9 mouse cellular contexts compared by ENCODE assay signal in the genomic region with DNA sequence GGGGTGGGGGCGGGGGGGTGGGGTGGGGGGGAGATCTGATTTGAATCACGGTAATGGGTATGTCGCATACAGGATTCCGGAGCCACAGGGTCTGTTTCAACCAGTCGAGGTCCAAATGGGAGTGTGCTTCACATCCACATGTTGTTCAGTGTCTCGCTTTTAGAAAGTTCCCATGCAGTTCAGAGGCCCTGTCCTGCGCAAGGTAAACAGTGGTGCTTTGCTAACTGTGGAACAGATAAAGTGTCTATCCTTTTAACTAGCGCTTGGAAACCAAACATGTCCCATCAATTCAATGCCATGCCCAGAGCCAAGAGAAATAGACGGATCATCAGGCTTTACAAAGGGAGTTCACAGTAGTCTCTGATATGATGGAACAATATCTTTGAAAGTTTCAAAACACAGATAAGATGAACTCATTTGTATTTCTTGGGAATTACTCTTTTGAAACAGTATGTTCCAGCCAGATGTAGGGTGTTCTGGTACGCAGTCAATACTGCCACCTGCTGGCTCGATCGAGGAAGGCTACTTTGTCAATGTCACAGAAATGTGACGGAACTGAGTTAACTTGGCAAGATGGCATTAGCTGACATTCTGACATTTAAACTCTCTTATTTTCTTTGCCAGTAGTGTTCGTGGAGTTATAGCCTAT.
DNase-seq lines count a peak whose midpoint lies in the region; ATAC-seq and TF ChIP-seq lines count a peak whose summit lies in the region.
"Had no signal": no experiment of that assay in that cellular context is flagged by ENCODE, and none has a peak within 500 bp of the region (broad histone marks: within the 10 kb centered on the region; RNA-seq: fewer than 3 reads in every experiment).

No protein-coding gene starts in this region.

- 29% methylated on average over 14 of the region's 14 CpGs for WGBS in heart, adult 2 months
- WGBS in limb, embryonic 14.5 days = 54% methylated on average over 14 of the region's 14 CpGs
- WGBS in thymus, adult 2 months = 58% methylated on average over 14 of the region's 14 CpGs

- intact Hi-C loops in heart, adult 2 months (cut with DNase I) = loop anchor here (1.0 to 5.0 kb wide), 5 partner anchors 81 to 619 kb away; no protein-coding TSS in a partner anchor

- peak; percentile 87 for TF ChIP-seq EP300 in heart, adult 2 months (IDR thresholded peaks at IDR 0.05; ENCODE audit: insufficient read depth, low read depth, low read length)

- no peak overlapping the region for H3K27ac ChIP-seq in heart, adult 2 months
- no peak overlapping the region for H3K27ac ChIP-seq in limb, embryonic 14.5 days (replicated peaks; ENCODE audit: low read depth, low read length)
- no peak overlapping the region for H3K27ac ChIP-seq in thymus, adult 2 months (ENCODE audit: control insufficient read depth, insufficient read depth, low read length)

- H3K79me2 ChIP-seq in heart, adult 2 months (replicated peaks; ENCODE audit: control insufficient read depth, insufficient read depth, low read length) = no peaks in the 10 kb centered on the region

- no peak overlapping the region for H3K4me3 ChIP-seq in heart, adult 2 months
- no peak overlapping the region for H3K4me3 ChIP-seq in limb, embryonic 14.5 days (replicated peaks; ENCODE audit: low read length)
- no peak overlapping the region for H3K4me3 ChIP-seq in thymus, adult 2 months (ENCODE audit: control insufficient read depth, insufficient read depth, low read length)
- H3K4me3 ChIP-seq: erythroblast, embryonic 14.5 days had no signal

- no peaks in the 10 kb centered on the region for H3K9me3 ChIP-seq in limb, embryonic 14.5 days (ENCODE audit: control insufficient read depth, low read length)

- H3K4me1 ChIP-seq in heart, adult 2 months (ENCODE audit: control insufficient read depth, insufficient read depth, low read length) = no peaks in the 10 kb centered on the region; the same call in 1 of the 2 replicates
- H3K4me1 ChIP-seq in limb, embryonic 14.5 days (ENCODE audit: control insufficient read depth, insufficient read depth, low read length) = no peaks in the 10 kb centered on the region
- H3K4me1 ChIP-seq in thymus, adult 2 months (replicated peaks; ENCODE audit: control insufficient read depth, insufficient read depth, low read length) = no peaks in the 10 kb centered on the region

- TF ChIP-seq CTCF in heart, adult 2 months (IDR thresholded peaks at IDR 0.05) = no peak; the same call in 1 of the 2 replicates
- no peak for TF ChIP-seq CTCF in thymus, adult 2 months (IDR thresholded peaks at IDR 0.05; ENCODE audit: borderline replicate concordance, control insufficient read depth, extremely low read depth, insufficient read depth, low read length, poor library complexity)

- H3K36me3 ChIP-seq in heart, adult 2 months (ENCODE audit: control insufficient read depth, insufficient read depth, low read length) = no peaks in the 10 kb centered on the region
- no peaks in the 10 kb centered on the region for H3K36me3 ChIP-seq in limb, embryonic 14.5 days (ENCODE audit: control insufficient read depth, insufficient read depth, low read length)
- H3K36me3 ChIP-seq in thymus, adult 2 months (ENCODE audit: control insufficient read depth, insufficient read depth, low read length) = no peaks in the 10 kb centered on the region

- H3K9ac ChIP-seq in heart, adult 2 months (ENCODE audit: low read depth, low read length) = no peak overlapping the region
- H3K9ac ChIP-seq in limb, embryonic 14.5 days (ENCODE audit: low read depth, low read length, severe bottlenecking) = no peak overlapping the region

- no peak; the same call in 1 of the 2 replicates for ATAC-seq in limb, embryonic 14.5 days (ENCODE audit: low FRiP score, low read depth)

- TF ChIP-seq POLR2A in heart, adult 2 months (IDR thresholded peaks at IDR 0.05; ENCODE audit: insufficient read depth, low read depth, low read length) = no peak
- TF ChIP-seq POLR2A in limb, embryonic 14.5 days (IDR thresholded peaks at IDR 0.05; ENCODE audit: borderline replicate concordance, extremely low read depth, insufficient read depth, insufficient read length) = no peak
- TF ChIP-seq POLR2A in thymus, adult 2 months (IDR thresholded peaks at IDR 0.05; ENCODE audit: control insufficient read depth, extremely low read depth, insufficient read depth, low read length, poor library complexity) = no peak

- H3K4me2 ChIP-seq in limb, embryonic 14.5 days (replicated peaks; ENCODE audit: low read depth, low read length, severe bottlenecking) = no peak overlapping the region

- H3K27me3 ChIP-seq in heart, adult 2 months (ENCODE audit: control insufficient read depth, insufficient read depth, low read length) = no peaks in the 10 kb centered on the region
- H3K27me3 ChIP-seq in limb, embryonic 14.5 days (ENCODE audit: control insufficient read depth, insufficient read depth, low read length) = no peaks in the 10 kb centered on the region
- no peaks in the 10 kb centered on the region for H3K27me3 ChIP-seq in thymus, adult 2 months (ENCODE audit: control insufficient read depth, insufficient read depth, low read length)

- DNase-seq in B cell, adult 2 months = peak; percentile 63 to 65
- peak; percentile 62 to 91 for DNase-seq in adrenal gland, adult (ENCODE audit: inconsistent age in 2 of 2, low spot score in 1 of 2)
- peak; percentile 69 for DNase-seq in embryo, embryonic 11 days
- peak; percentile 63 to 77 for DNase-seq in heart, adult 2 months
- DNase-seq in kidney, adult 9 months = peak; percentile 73
- peak; percentile 79 for DNase-seq in limb, embryonic 14.5 days (ENCODE audit: low spot score)
- DNase-seq in ovary, adult 18-20 months (ENCODE audit: low spot score) = peak; percentile 39
- peak; percentile 55 for DNase-seq in thymus, adult 2 months
